ENCODE assay signal across 10 mouse cellular contexts in genomic region chr17:31748158-31748557, GRCm38 (mm10).
DNase-seq lines count a peak whose midpoint lies in the region; ATAC-seq and TF ChIP-seq lines count a peak whose summit lies in the region.
"Had no signal": no experiment of that assay in that cellular context is flagged by ENCODE, and none has a peak within 500 bp of the region (broad histone marks: within the 10 kb centered on the region; RNA-seq: fewer than 3 reads in every experiment).

No protein-coding gene starts in this region.

- no peak for TF ChIP-seq CTCF in forebrain, postnatal 0 days (IDR thresholded peaks at IDR 0.05; ENCODE audit: low read depth)

- peaks cover 16% of the 10 kb centered on the region for H3K4me1 ChIP-seq in forebrain, embryonic 10.5 days
- H3K4me1 ChIP-seq in forebrain, postnatal 0 days (ENCODE audit: insufficient read depth), result no peaks in the 10 kb centered on the region
- H3K4me1 ChIP-seq in liver, embryonic 13.5 days (replicated peaks), result peaks cover 31% of the 10 kb centered on the region

- H3K9me3 ChIP-seq in forebrain, embryonic 10.5 days, result no peaks in the 10 kb centered on the region
- no peaks in the 10 kb centered on the region for H3K9me3 ChIP-seq in forebrain, postnatal 0 days (ENCODE audit: low read length)
- H3K9me3 ChIP-seq in liver, embryonic 13.5 days (replicated peaks), result no peaks in the 10 kb centered on the region

- no peak for ATAC-seq in forebrain, postnatal 0 days
- no peak for ATAC-seq in liver, embryonic 13.5 days (ENCODE audit: low read depth)

- peak overlapping the region; percentile 40; the same call in 1 of the 2 replicates for H3K27ac ChIP-seq in forebrain, embryonic 10.5 days
- H3K27ac ChIP-seq in forebrain, postnatal 0 days (ENCODE audit: low read depth, low read length), result no peak overlapping the region
- H3K27ac ChIP-seq in liver, embryonic 13.5 days, result peak overlapping the region; percentile 39

- no peak overlapping the region for H3K9ac ChIP-seq in forebrain, postnatal 0 days
- H3K9ac ChIP-seq in liver, embryonic 13.5 days, result no peak overlapping the region

- 88% methylated on average over 2 of the region's 2 CpGs for WGBS in forebrain, embryonic 10.5 days
- 78% methylated on average over 2 of the region's 2 CpGs for WGBS in forebrain, postnatal 0 days
- WGBS in liver, embryonic 13.5 days (ENCODE audit: insufficient replicate concordance), result 67% methylated on average over 2 of the region's 2 CpGs

- H3K4me2 ChIP-seq in forebrain, postnatal 0 days (ENCODE audit: low read depth), result no peak overlapping the region
- no peak overlapping the region for H3K4me2 ChIP-seq in liver, embryonic 13.5 days

- intact Hi-C loops in left cerebral cortex, postnatal 36 days (cut with DNase I), result no loop called here

- H3K4me3 ChIP-seq in forebrain, embryonic 10.5 days, result no peak overlapping the region
- H3K4me3 ChIP-seq in forebrain, postnatal 0 days (ENCODE audit: low read depth, low read length), result no peak overlapping the region
- no peak overlapping the region for H3K4me3 ChIP-seq in liver, embryonic 13.5 days (replicated peaks)

- H3K36me3 ChIP-seq in forebrain, embryonic 10.5 days (replicated peaks), result no peaks in the 10 kb centered on the region
- no peaks in the 10 kb centered on the region for H3K36me3 ChIP-seq in forebrain, postnatal 0 days (ENCODE audit: insufficient read depth)
- H3K36me3 ChIP-seq in liver, embryonic 13.5 days, result no peaks in the 10 kb centered on the region

- H3K27me3 ChIP-seq in forebrain, embryonic 10.5 days (ENCODE audit: poor library complexity, severe bottlenecking), result no peaks in the 10 kb centered on the region
- H3K27me3 ChIP-seq in forebrain, postnatal 0 days (ENCODE audit: insufficient read depth, low read length), result no peaks in the 10 kb centered on the region
- H3K27me3 ChIP-seq in liver, embryonic 13.5 days, result no peaks in the 10 kb centered on the region

- no peak for DNase-seq in forebrain, embryonic 10.5 days (ENCODE audit: extremely low spot score, low spot score)
- DNase-seq in forebrain, postnatal 0 days, result no peak
- DNase-seq in urinary bladder, adult 18-20 months (ENCODE audit: low spot score in 2 of 2), result peak; percentile 46 to 62
- no peak for DNase-seq in urinary bladder, postnatal 10 days (ENCODE audit: low spot score)
- DNase-seq in liver, embryonic 13.5 days, result no peak
- DNase-seq in frontal cortex, postnatal 36 days (ENCODE audit: low spot score in 2 of 2), result no peak
- no peak for DNase-seq in cerebellum, adult 11 months
- DNase-seq in left cerebral cortex, postnatal 36 days (ENCODE audit: low spot score in 2 of 2), result no peak
- DNase-seq: adrenal gland, postnatal 36 days; right cerebral cortex, postnatal 4 days had no signal

Comparison
In these comparisons a context has a peak if more than half of its experiments do, and no peak if none do; other contexts are left out.
1. DNase-seq: peak in urinary bladder, adult 18-20 months (2 of 2); none in forebrain, embryonic 10.5 days (single experiment), forebrain, postnatal 0 days (single experiment), urinary bladder, postnatal 10 days (single experiment), liver, embryonic 13.5 days (single experiment), frontal cortex, postnatal 36 days (0 of 2), cerebellum, adult 11 months (single experiment) and left cerebral cortex, postnatal 36 days (0 of 2).